Mouse (Mus musculus) midbrain, embryonic 13.5 days (tissue): ENCODE data around the gene Skint7. TPM values are rescaled to one million over a fixed set of nuclear protein-coding genes. Genes with fewer than 3 reads are reported as not detected.
"Not testable (repeated sequence)": the region's sequence is repeated elsewhere in the genome, so short reads cannot be mapped to it uniquely, and the experiment has no call there.

Experiments used
- ATAC-seq: fragments of 200-750 bp; cut with Nextera tagmentation; 2 replicates; pipeline ENCODE4 v1.8.0; 2017; ENCODE audit warnings: mild to moderate bottlenecking, moderate TSS enrichment, moderate library complexity
- H3K27ac ChIP-seq: fragments of 300-500 bp; sonication (generic); 2 replicates; pipeline ENCODE4 v1.5.1; 2015; ENCODE audit warnings: inconsistent platforms, mild to moderate bottlenecking, moderate library complexity
- H3K27me3 ChIP-seq: fragments of 300-500 bp; sonication (generic); 2 replicates; pipeline ENCODE4 v1.6.1; 2015; ENCODE audit warnings: mild to moderate bottlenecking, inconsistent platforms
- H3K36me3 ChIP-seq: fragments of 300-500 bp; sonication (generic); 2 replicates; pipeline ENCODE4 v1.6.1; 2015; ENCODE audit warnings: mild to moderate bottlenecking, inconsistent platforms
- H3K4me1 ChIP-seq: fragments of 300-500 bp; sonication (generic); replicated peaks from 2 replicates; pipeline ENCODE4 v1.6.1; 2015; ENCODE audit warnings: inconsistent platforms
- H3K4me2 ChIP-seq: fragments of 300-500 bp; sonication (generic); replicated peaks from 2 replicates; pipeline ENCODE4 v1.6.1; 2015; ENCODE audit warnings: moderate library complexity, mild to moderate bottlenecking, inconsistent platforms
- H3K4me3 ChIP-seq: fragments of 300-500 bp; sonication (generic); replicated peaks from 2 replicates; pipeline ENCODE4 v1.5.1; 2015; ENCODE audit warnings: mild to moderate bottlenecking, inconsistent platforms
- H3K9ac ChIP-seq: fragments of 300-500 bp; sonication (generic); replicated peaks from 2 replicates; pipeline ENCODE4 v1.6.1; 2015; ENCODE audit warnings: mild to moderate bottlenecking, inconsistent platforms
- H3K9me3 ChIP-seq: fragments of 300-500 bp; sonication (generic); 2 replicates; pipeline ENCODE4 v1.6.1; 2016; ENCODE audit warnings: mild to moderate bottlenecking, inconsistent platforms
- WGBS: fragments of 180-500 bp; shearing (Covaris S2); methylation state at CpG from one replicate; pipeline ENCODE4 v1.1.7; 2015; 5-methylcytosine and 5-hydroxymethylcytosine counted together
- polyA plus RNA-seq: library from polyadenylated mRNA; unstranded; fragments of >200 nt; fragmentation: Nextera tagmentation; extraction: Ambion mirVana; gene quantifications from 2 replicates; pipeline ENCODE4 v1.2.1, GENCODE M21; 2015

The Skint7 gene
- polyA plus RNA-seq = not detected in 2 replicates

DNA sequence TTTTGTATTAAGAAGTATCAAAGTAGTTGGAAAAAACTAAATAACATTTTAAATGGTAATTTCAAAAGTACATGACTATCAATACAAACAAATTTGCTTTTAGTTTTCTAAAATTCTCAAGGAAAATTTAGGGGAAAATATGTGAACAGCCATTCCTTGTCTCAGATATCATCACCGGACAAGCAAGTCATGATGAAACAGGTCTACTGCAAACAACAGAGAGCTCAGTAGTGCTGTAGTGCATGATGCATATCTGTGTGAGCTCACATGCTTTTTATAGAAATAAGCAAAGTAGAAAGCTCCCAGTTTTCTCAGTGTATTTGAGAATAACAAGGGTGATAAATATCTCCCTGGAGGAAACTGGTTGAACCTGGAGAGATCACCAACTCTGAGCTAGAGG, at the start of gene Skint7:
Skint7 (plus strand) TSS at position 301 of the 400 bp plus-strand sequence.
- Histone ChIP-seq H3K27ac (no peak within 1 kb of the TSS), H3K36me3 (no peaks in the 10 kb centered on the region), H3K9ac (no peak within 1 kb of the TSS), H3K4me2 (no peak within 1 kb of the TSS), H3K4me1 (no peaks in the 10 kb centered on the region), H3K27me3 (no peaks in the 10 kb centered on the region), H3K4me3 (no peak within 1 kb of the TSS), H3K9me3 (no peaks in the 10 kb centered on the region)
- no peak for ATAC-seq
- WGBS = 96% methylated on average over 1 of the region's 1 CpGs

DNA sequence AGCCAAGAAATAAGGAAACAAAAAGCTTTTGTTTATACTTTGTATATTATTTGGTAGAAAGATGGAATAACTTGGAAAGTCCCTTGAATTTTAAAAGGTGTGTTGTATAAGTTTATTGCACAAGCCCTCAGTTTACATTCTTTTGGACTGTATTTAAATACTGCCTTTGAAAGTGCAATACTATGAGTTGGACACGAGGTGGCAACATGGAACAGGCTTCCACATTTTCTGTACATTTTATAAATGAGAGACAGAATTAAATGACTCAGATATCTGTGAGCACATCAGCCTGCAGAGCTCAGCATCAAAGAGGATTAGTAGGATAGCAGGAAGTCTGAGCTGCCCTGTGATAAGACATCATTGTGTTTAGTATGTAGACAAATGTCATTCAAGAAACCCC, 11.4 kb upstream of the Skint7 start:
- H3K4me2 ChIP-seq = no peak overlapping the region
- H3K27me3 ChIP-seq = no peaks in the 10 kb centered on the region
- H3K9me3 ChIP-seq = no peaks in the 10 kb centered on the region
- no peak overlapping the region for H3K4me3 ChIP-seq
- 29% methylated on average over 1 of the region's 1 CpGs for WGBS
- no peak overlapping the region for H3K9ac ChIP-seq
- H3K36me3 ChIP-seq = no peaks in the 10 kb centered on the region
- no peak overlapping the region for H3K27ac ChIP-seq
- ATAC-seq = no peak
- H3K4me1 ChIP-seq = no peaks in the 10 kb centered on the region

DNA sequence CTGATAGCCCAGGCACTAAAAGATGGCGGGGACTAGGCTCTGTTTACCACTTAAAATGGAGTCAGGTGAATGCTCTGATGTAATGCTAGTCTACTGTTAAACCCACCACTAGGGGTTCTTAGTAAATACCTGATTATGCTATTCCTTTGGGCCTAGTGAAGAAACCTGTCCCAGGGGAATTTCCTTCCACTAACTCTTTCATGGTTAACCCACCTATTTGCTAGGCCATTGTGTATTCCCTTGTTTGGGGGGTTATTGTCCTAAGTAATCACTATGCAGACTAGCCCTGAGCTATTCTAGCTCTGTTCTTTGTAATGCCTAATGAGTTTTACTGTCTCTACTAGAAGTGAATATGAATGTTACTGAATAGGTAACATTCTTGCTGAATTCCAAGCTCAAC, 9.5 kb upstream of the Skint7 start:
- WGBS = 87% methylated on average over 1 of the region's 1 CpGs
- not testable (repeated sequence) for H3K9me3 ChIP-seq, ATAC-seq, H3K4me2 ChIP-seq, H3K27me3 ChIP-seq, H3K36me3 ChIP-seq, H3K27ac ChIP-seq, H3K9ac ChIP-seq, H3K4me1 ChIP-seq, H3K4me3 ChIP-seq

DNA sequence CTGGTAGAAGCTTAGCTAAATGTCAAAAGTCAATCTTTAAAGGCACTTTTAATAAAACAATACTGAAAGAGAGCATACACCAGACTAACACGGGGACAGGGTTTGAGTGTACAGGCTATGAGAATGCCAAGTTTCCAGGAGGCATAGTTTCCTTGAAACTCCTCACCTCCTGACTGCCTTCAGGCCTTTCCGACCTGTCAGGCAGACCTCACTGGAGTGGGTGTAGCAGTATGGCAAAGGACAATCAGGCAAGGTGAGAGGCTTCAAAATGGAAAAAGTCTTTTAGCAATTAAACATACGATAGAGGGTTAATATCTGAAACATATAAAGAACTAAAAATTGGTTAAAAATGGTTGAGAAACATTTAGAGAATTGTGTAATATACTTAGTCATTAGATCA, 9.1 kb upstream of the Skint7 start:
- Histone ChIP-seq H3K36me3 (no peaks in the 10 kb centered on the region), H3K27me3 (no peaks in the 10 kb centered on the region), H3K9ac (no peak overlapping the region), H3K4me1 (no peaks in the 10 kb centered on the region), H3K4me2 (no peak overlapping the region), H3K9me3 (no peaks in the 10 kb centered on the region), H3K4me3 (no peak overlapping the region), H3K27ac (no peak overlapping the region)
- 82% methylated on average over 3 of the region's 3 CpGs for WGBS
- no peak for ATAC-seq

DNA sequence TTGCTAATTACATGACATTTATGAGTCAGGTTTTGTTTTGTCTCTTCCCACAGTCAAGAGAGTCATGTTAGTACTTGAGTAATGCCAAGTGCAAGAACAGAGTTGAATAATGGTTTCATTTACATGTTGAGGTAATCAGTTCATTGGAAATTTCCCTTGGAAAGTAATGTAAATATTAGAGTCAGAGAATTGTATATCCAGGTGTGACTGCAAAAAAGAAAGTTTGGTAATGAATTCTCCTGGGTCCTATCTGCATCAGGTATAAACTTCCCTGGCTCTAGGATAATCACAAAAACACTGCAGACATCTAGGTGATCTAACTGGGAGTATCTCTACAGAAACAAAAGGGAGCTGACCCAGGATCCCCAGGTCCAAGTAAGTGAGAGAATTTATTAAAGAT, 33.2 kb downstream of the Skint7 start, which contains the start of gene Skint1:
Skint1 (plus strand) TSS at position 301 of the 400 bp plus-strand sequence.
- H3K9ac ChIP-seq = no peak within 1 kb of the TSS
- H3K36me3 ChIP-seq = no peaks in the 10 kb centered on the region
- H3K4me1 ChIP-seq = no peaks in the 10 kb centered on the region
- no peaks in the 10 kb centered on the region for H3K27me3 ChIP-seq
- no peak within 1 kb of the TSS for H3K4me2 ChIP-seq
- H3K4me3 ChIP-seq = no peak within 1 kb of the TSS
- H3K9me3 ChIP-seq = no peaks in the 10 kb centered on the region
- ATAC-seq = no peak
- H3K27ac ChIP-seq = no peak within 1 kb of the TSS

Other genes starting within 250 kb of the Skint7 start
- not detected in 2 replicates for gene Slc5a9, start 70.0 kb upstream of the Skint7 start, polyA plus RNA-seq
- gene Skint8, start 53.5 kb upstream of the Skint7 start, polyA plus RNA-seq = not detected in 2 replicates
- not detected in 2 replicates for gene Skint1, start 33.3 kb downstream of the Skint7 start, polyA plus RNA-seq
- gene Skint4, start 99.1 kb downstream of the Skint7 start, polyA plus RNA-seq = not detected in 2 replicates